Mouse (Mus musculus): ENCODE results near the gene Thap2.

The Thap2 gene

DNA sequence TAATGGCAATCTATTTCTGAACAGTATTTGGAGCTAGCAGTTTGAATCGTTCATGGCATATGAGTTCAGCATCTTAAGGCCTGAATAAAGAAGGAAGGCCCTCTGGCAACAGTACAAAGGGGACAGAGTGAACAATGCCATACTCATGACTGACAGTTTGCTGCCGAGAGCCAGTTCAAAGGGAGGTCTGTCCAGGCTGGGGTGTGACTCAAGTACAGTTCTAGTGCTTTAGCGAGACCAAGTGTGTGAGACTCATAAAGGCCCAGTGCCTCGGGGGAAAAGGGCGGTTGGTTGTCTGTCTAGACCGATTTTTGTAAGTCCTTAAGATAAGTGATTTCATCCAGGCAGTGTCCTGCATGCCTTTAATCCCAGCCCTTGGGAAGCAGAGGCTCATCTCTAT is 29.7 kb downstream of the Thap2 start:
- DNase-seq (ENCODE audit: low spot score in 2 of 2), result no peak

DNA sequence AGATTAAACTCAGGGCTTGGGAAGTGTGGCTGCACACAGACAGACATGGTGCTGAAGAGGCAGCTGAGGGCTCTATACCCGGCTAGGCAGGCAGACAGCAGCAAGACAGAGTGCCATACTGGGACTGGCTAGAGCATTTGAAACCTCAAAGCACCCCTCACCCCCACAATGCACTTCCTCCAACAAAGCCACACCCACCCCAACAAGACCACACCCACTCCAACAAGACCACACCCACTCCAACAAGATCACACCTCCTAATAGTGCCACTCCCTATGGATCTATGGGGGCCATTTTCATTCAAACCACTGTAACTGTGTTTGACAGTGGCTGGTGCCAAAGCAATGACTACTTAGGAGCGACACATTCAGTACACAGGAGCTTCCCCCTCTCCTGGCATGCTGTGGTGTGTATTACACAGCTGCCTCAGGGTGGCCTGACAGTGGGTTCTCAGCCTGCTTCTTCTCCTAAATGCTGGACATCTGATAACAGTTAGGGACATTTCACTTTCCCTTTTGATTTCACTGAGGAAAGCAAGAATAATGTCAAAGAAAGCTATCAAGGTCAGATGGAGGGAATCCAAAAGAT is 33.3 kb downstream of the Thap2 start:
- DNase-seq (ENCODE audit: low spot score in 2 of 2), result no peak

DNA sequence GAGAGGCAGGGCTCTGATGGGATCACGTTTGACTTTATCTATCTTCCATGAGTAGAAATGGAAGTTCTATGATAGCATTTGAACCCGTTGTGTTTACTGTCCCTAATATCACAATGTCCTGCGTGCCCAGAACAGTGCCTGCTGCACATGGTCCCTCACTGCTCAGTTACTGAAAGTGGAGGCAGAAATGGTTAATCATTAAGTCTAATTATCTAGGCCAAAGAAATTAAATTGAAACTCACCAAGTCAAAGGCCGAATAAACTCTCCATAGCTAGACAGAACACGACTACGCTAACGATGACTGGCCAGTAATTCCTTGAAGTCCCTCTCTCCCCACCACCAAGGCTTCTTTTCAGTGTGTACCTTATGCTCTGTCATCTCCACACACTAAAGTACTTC is 34.7 kb downstream of the Thap2 start:
- no peak for DNase-seq (ENCODE audit: low spot score in 2 of 2)

DNA sequence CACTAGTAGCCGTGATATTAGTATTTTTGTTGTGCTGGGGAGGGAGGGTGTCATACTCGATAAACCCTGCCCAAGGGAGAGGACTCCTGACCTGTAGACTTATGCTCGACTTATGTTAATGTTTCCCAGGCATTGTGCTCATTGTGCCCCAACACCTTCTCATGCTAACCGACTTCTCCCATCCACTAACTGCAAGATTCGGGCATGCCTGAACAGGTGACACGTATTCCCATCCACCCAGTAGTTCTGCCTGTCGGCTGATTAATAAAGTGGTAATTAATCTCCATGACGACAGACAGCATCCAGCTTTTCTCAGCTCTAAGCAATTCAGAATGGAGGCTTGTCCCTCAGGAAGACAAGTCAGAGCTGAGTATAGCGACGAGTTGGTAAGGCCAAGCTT is 35.2 kb downstream of the Thap2 start:
- DNase-seq (ENCODE audit: low spot score in 2 of 2), result no peak

DNA sequence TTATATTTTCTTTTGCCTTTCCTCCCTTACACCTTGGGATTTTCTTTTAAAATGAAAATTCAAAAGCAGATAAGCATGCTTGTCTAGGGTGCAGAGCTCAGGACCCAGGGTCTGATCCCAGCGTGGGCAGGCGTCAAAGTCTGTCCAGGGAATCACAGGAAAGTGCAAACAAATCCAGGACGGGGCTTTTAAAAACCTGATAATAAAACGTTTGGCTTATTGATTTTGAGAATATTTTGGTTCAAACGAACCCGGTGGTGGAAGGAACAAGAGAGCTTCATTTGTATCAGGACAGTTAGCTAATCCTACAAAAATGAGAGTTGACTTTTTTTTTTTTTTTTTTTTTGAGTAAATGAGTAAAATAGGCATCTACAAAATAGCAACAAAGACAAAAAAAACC is 36.1 kb downstream of the Thap2 start:
- no peak for DNase-seq (ENCODE audit: low spot score in 2 of 2)

DNA sequence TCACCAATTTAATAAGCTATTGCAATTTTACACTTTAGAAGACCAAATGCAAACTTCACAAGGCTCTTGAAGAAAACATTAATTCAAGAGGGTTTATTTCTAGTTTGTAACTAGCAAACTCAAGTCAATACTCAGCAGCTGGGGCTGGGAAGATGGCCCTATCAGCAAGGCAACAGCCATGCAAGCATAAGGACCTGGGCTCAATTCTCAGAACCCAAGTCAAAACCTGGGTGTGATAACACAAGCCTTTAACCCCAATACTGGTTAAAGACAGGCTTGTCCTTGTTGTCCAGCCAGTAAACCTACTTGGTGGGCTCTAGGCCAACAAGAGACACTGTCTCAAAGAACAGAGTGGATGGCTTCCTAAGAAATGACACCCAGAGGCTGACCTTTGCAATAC is 37.8 kb downstream of the Thap2 start:
- DNase-seq (ENCODE audit: low spot score in 2 of 2), result no peak

DNA sequence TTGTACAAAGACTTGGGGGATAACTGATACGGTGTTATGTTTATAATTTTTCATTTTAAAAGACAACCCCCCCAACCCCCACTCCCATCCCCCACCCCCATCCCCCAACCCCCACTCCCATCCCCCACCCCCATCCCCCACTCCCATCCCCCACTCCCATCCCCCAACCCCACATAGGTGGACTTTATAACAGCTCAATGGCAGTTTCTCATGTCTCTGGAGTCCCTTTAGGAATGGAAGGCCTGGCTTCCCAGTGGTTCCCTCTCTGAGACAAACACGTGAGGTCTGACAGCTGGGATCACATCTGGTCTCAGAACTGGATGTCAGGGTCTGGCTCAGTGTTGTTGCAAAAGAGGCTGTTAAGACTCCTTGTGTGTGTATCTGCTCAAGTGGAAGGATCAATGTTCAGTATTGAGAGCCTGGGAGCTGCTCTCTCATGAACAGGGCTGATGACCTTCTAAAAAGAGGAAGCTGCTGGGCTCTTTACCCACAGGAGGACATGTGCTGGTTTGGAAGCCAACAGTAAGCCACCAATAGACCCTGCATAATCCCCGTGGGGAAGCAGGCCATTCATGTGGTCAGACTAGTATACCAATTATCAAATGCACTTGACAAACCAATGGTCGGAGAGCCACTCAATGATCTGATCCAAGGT is 41.3 kb downstream of the Thap2 start:
- no peak for DNase-seq (ENCODE audit: low spot score in 2 of 2)

DNA sequence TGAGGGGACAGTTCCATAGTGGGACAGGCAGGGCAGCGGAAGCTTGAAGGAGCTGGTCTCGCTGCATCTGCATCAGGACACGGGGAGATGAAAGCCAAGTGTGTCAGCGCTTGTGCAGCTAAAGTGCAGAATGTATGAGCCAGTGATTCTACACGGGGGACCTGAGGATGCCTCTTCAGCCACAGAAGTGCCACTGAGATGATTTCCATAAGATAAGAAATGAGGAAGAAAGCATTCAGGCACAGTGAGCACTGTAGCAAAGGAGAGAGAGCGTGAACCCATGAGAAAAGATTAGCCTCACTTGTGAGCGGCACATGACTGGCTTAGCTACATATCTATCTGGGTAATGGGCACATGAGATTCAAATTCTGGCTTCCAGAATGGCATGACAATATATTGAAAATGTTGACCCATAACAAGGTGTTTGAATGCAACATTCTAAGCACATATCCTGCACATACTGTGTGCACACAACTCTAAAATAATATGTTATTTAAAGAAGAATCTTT is 44.4 kb downstream of the Thap2 start:
- DNase-seq (ENCODE audit: low spot score in 2 of 2), result no peak

DNA sequence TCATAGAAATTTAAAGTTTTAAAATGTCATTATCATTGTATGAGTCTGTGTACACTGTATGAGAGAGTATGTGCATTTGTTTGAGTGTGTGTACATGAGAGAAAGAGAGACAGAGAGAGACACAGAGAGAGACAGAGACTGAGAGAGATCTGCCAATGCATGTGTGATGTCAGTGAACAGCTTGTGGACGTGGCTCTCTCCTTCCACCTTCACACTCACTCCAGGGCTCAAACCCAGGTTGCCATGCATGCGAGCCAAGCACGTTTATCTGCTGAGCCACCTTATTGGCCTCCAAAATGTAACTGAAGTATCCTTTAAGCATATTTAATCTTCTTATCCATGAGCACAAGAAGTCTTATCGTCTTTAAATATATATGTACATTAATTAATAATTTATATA is 47.3 kb downstream of the Thap2 start:
- no peak for DNase-seq (ENCODE audit: low spot score in 2 of 2)

DNA sequence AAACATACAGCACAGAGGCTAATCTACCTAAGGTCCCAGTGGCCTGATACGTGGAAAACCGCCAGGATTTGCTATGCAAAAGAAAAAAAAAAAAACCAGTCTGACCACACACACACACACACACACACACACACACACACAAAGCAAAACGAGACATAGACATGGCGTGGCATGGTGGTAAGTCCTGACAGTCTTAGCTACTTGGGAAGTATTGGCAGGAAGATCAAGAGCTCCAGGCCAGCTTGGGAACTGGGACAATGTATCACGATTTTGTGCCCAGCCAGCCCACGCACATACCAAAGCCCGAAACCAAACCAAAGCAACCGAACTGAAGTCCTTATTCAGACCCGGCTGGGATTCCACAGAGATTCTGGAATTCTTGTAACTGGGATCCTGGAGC is 50.7 kb downstream of the Thap2 start:
- DNase-seq (ENCODE audit: low spot score in 2 of 2), result no peak

DNA sequence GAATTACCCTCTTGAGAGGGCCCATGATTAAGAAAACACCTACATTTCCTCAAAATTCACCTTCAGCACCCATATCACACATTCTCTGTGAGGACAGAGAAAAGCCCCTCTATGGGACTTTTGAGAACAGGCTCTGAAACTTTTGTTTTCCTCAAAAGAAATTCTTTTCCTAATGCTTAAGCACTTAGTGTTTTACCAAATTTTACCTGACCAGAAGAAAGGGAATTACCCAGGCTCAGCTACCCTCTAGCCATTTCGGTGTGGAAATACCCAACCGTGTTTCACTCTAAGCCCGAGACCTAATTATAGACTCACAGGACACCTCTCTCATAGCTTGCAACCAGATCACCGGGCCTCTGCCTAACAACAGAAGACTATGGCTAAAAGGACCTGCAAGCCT is 51.2 kb downstream of the Thap2 start:
- no peak for DNase-seq (ENCODE audit: low spot score in 2 of 2)

DNA sequence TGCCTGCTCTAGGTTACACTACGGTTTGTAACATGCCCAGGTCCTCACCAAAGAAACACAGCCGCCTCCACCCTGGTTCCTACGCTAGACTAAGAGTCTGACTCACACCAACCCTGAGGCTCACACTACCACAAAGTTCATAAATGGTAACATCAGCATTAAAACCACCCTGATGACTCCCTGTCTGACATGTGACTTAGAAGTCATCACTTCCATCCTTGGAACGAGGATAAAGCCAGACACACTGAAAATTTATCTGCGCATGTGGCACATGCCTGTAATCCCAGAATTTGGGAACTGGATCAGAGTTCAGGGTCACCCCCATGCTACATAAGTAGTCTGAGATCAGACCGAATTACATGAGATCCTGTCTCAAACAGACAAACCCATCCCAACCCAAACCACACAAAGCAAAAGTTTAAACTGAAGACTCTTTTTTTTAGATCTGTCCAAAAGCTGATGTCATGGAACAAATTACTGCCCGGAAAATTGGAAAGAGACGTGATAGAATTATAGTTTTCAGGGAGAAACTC is 51.8 kb downstream of the Thap2 start:
- no peak for DNase-seq (ENCODE audit: low spot score in 2 of 2)

DNA sequence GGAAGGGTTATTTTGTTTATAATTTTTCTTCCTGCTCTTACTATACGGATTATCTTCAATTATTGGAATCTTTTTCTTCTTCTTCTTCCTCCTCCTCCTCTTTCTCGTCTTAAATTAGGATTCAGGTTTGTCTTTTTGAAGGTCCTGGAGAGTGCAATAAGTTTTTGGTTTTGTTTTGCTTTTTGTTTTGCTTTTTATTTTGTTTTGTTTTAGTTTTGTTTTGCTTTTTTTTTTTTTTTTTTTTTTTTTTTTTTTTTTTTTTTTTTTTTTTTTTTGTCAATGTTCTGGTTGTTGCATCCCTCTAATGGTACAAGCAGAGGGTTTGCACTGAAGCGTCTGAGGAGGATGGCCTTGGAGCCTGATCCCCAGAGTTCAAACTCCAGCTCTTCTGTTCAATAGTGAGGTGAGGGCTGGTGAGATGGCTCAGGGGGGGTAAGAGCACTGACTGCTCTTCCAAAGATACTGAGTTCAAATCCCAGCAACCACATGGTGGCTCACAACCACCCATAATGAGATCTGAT is 55.2 kb downstream of the Thap2 start:
- DNase-seq (ENCODE audit: low spot score in 2 of 2), result no peak

DNA sequence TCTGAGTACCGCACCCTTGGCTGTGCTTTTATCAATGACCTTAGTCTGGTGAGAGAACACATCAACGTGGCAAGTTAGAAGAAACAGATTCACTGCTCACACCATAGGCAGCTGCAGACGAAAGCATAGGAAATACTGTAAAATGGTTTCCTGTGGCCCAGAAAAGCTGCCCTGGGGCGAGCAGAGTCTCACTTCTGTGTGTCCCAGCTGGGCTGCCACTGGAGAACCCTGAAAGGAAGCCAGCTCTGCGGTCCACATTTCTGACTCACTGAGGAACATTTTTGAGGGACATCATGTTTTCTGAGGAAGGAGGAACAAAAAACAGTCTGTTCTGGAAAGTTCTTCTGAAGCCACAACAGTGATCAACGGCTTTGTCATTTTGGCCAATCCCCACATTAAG is 55.7 kb downstream of the Thap2 start:
- DNase-seq (ENCODE audit: low spot score in 2 of 2), result no peak

DNA sequence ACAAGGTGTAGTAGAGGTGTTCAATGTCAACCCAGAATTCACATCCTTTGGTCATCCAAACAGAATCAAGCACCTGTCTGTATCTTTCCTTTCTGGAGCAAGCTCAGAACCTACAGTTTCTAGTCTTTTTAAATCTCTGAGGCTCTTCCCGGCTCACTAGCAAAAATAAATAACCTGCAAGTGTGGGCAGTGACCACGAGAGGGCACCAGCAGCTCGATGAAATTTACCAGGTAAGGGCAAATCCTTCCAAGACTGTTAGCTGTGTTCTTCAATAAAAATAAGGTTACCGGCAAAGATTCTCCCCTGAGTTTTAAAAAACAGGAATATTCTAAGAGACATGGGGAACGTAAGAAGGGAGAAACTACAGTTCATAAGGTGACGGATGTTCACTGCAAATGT is 60.9 kb downstream of the Thap2 start:
- peak; percentile 50 to 56 for DNase-seq (ENCODE audit: low spot score in 2 of 2)

DNA sequence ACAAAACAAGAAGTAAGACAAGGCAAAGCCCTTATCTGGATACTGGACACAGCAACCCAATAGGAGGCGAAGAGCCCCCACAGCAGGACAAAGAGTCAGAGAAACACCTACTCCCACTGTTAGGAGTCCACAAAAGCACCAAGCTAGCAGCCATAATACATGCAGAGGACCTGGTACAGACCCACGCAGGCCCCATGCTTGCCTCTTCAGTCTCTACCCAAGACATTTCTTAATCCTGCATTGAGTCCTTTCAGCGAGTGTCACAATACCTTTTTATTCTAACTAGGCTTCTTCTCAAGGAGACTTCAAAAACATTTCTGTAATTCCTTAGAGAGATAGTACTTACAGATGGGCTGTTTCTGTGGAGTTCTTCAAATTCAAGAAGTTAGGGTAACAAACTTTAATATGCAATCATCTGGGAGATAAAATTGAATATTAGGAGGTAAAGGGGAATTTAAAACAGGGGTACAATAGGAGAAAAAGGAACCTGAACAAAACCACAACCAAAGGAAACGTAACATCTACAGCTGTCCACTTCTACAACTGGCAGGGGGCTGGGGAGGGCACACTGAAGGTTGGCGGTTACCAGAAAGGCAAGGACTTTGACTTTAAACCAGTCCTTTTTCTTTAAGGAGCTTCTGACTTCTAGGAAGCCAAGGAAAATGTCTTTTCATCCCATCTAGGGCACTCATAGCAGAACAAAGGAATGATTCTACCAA is 62.8 kb downstream of the Thap2 start:
- DNase-seq (ENCODE audit: low spot score in 2 of 2), result no peak

All from urinary bladder, adult 18-20 months (tissue).